Mouse (Mus musculus) ES-Bruce4 (cell line): ENCODE measurements around the gene Runx2. TPM values are rescaled to one million over a fixed set of nuclear protein-coding genes. Genes with fewer than 3 reads are reported as not detected.
A peak's percentile ranks its signal among the peaks of the same experiment; 100 is the strongest.

Experiments
- H3K27ac ChIP-seq: 2 replicates; pipeline ENCODE4 v1.5.1; 2012; ENCODE audit warnings: low read length, inconsistent platforms; ENCODE audit not compliant: insufficient read depth
- H3K27me3 ChIP-seq: 2 replicates; pipeline ENCODE4 v1.6.1; 2012; ENCODE audit warnings: mild to moderate bottlenecking, low read length, inconsistent platforms; ENCODE audit not compliant: control insufficient read depth, poor library complexity, insufficient read depth, severe bottlenecking
- H3K36me3 ChIP-seq: 2 replicates; pipeline ENCODE4 v1.6.1; 2012; ENCODE audit warnings: inconsistent platforms, mild to moderate bottlenecking, low read length, moderate library complexity; ENCODE audit not compliant: control insufficient read depth, poor library complexity, insufficient read depth, severe bottlenecking
- H3K4me1 ChIP-seq: one replicate; pipeline ENCODE4 v1.8.1; 2011; ENCODE audit warnings: low read length; ENCODE audit not compliant: control insufficient read depth, insufficient read depth
- H3K4me3 ChIP-seq: 2 replicates; pipeline ENCODE4 v1.5.1; 2011; ENCODE audit warnings: low read depth, mild to moderate bottlenecking, low read length
- H3K9ac ChIP-seq: 2 replicates; pipeline ENCODE4 v1.6.1; 2012; ENCODE audit warnings: low read depth, mild to moderate bottlenecking, inconsistent platforms; ENCODE audit not compliant: poor library complexity, severe bottlenecking
- H3K9me3 ChIP-seq: replicated peaks from 2 replicates; pipeline ENCODE4 v1.6.1; 2012; ENCODE audit warnings: mild to moderate bottlenecking, low read length, inconsistent platforms; ENCODE audit not compliant: control insufficient read depth, poor library complexity, insufficient read depth, severe bottlenecking
- CTCF ChIP-seq: IDR thresholded peaks from one replicate; pipeline ENCODE4 v1.8.1; 2011; ENCODE audit warnings: low read depth, low read length
- EP300 ChIP-seq: IDR thresholded peaks from 2 replicates; pipeline ENCODE4 v1.6.1; 2011; ENCODE audit warnings: low read depth, low read length; ENCODE audit not compliant: insufficient read depth
- POLR2A ChIP-seq: IDR thresholded peaks from one replicate; pipeline ENCODE4 v1.8.1; 2011; ENCODE audit warnings: low read length; ENCODE audit not compliant: insufficient read depth
- polyA plus RNA-seq: library from polyadenylated mRNA; stranded (reverse); fragments of >200 nt; gene quantifications from 2 replicates; pipeline ENCODE4 v1.2.4, GENCODE M21; 2011; ENCODE audit warnings: low read depth; ENCODE audit not compliant: missing spikeins, insufficient read depth, insufficient read length

The Runx2 gene
- polyA plus RNA-seq, 1 experiment: 0.39 TPM

DNA sequence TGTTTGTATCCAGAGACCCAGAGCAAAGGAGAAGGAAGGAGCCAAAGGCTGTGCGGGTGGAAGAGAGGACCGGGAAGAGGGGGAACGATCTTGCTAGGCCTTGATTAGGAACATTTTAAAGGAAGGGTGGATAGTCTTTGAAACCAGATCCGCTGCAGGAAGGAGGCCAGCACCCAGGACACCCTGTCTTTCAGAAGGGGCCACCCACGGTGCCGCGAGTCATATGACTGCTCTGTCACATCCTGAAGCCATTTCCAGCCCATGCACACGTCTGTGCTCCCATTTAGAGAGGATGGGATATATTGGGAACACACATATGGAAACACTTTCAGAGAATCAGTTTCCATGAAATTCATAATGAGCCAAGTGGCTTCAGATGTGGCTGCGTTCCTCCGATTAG is 196.4 kb downstream of the Runx2 start:
- no peak overlapping the region for H3K9ac ChIP-seq
- H3K9me3 ChIP-seq: no peaks in the 10 kb centered on the region
- no peaks in the 10 kb centered on the region for H3K4me1 ChIP-seq
- no peaks in the 10 kb centered on the region for H3K36me3 ChIP-seq
- no peak overlapping the region for H3K4me3 ChIP-seq
- TF ChIP-seq POLR2A (no peak), EP300 (no peak), CTCF (no peak)
- no peak overlapping the region for H3K27ac ChIP-seq
- H3K27me3 ChIP-seq: no peaks in the 10 kb centered on the region

DNA sequence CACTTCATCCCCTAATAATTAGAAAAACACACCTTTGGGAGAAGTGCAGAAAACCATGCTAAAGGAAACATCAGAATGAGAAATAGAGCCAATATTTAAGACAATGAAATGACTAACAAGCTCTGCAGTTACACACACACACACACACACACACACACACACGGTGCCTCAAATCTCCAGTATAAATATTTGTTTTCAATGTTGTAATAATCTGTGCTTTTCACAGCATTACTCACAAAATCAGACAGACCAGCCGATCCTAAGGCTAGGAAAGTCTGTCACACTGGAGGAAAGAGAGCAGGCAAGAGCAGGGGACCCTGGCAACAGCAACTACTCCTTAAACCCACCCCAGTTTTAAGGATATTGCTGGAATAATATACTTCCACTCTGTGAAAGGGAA is 196.9 kb downstream of the Runx2 start:
- no peak overlapping the region for H3K4me3 ChIP-seq
- TF ChIP-seq EP300 (no peak), POLR2A (no peak), CTCF (no peak)
- no peak overlapping the region for H3K9ac ChIP-seq
- no peaks in the 10 kb centered on the region for H3K36me3 ChIP-seq
- no peak overlapping the region for H3K27ac ChIP-seq
- H3K9me3 ChIP-seq: no peaks in the 10 kb centered on the region
- no peaks in the 10 kb centered on the region for H3K27me3 ChIP-seq
- no peaks in the 10 kb centered on the region for H3K4me1 ChIP-seq

DNA sequence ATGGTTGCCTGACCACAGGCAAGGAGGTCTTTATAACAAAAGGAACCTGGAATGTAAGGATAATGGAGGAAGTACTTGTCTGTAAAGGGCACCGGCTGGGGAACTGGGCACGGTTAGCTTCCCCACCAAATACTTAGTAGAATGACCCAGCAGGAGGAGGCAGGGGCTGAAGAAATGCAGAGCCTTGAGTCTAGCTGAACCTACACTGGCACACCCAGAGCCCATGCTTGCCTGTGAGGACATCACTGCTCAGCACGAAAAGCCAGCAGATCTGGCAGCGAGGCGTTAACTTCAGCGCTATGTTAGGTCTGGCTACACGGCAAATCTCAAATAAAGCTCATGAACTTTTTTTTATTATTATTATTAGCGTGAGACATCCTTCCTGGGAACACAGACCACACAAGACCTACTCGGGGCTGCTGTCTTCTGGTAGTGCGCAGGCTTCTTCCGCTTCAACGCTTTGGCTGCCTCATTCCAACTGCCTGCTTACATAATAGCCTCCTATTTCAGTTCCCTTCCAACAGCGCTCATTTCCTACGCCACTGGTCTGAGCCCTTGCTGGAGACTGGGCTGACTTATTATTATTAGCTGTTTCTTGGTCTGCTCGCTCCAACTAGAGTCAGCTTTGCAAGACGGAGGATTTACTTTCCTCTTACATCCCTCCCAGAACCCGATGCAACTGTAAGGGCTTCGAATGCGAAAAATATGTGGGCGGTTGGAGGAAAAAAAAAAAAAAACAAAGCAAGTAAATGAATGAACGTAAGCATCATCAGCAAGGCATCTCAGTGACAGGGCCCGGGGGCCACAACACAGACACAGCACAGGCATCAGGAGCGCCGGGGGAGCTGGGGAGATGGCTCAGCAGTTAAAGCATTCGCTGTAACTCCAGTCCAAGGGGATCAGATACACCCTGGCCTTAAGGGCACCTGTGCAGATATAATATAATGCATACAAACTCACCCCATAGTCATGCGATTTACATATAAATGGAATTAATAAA is 200.6 kb downstream of the Runx2 start:
- H3K36me3 ChIP-seq: no peaks in the 10 kb centered on the region
- H3K9ac ChIP-seq: no peak overlapping the region
- no peaks in the 10 kb centered on the region for H3K4me1 ChIP-seq
- TF ChIP-seq CTCF (no peak), POLR2A (no peak), EP300 (no peak)
- no peaks in the 10 kb centered on the region for H3K9me3 ChIP-seq
- no peak overlapping the region for H3K4me3 ChIP-seq
- H3K27ac ChIP-seq: no peak overlapping the region
- no peaks in the 10 kb centered on the region for H3K27me3 ChIP-seq

DNA sequence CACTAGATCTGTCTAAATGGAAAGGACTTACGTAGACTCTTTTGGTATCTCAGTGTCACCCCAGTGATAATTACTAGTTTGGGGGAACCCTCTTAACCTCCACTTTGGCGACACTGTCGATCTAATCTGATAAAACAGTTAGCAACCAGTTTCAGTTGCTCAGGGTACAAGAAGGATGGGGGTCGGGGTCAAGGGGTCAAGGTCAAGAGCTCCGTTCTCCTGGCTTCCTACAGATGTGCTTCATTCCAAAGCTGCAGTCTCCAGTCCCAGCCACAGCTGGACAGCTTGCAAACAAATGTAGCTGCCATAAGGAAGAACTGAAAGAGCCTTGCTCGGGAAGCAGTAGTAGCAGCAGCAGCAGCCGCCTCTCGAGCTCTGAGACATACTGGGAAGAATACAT is 202.0 kb downstream of the Runx2 start:
- no peaks in the 10 kb centered on the region for H3K4me1 ChIP-seq
- H3K27me3 ChIP-seq: no peaks in the 10 kb centered on the region
- H3K27ac ChIP-seq: no peak overlapping the region
- no peak overlapping the region for H3K4me3 ChIP-seq
- no peaks in the 10 kb centered on the region for H3K36me3 ChIP-seq
- no peak overlapping the region for H3K9ac ChIP-seq
- no peaks in the 10 kb centered on the region for H3K9me3 ChIP-seq
- TF ChIP-seq CTCF (no peak), EP300 (0 out of 2 replicates have a peak, but pooled peaks have one; percentile 25), POLR2A (no peak)

DNA sequence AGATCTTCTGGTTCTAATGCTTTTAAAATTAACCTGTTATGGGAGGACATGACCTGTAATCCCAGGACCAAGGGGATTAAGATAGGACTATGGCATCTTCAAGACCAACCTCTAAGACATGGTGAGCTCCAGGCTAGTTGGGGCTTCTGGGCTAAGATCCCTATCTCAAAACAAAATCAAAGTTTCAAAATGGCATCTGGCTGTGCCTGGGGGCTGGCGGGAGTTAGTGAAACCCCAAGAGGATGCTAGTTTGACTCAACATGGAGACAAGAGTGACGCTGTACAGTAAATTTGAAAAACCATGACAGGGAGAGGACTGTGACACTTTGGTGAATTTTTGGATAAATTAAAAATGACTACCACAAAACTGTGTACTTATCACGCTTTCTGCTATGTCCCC is 202.6 kb downstream of the Runx2 start:
- TF ChIP-seq POLR2A (no peak), CTCF (no peak), EP300 (no peak)

DNA sequence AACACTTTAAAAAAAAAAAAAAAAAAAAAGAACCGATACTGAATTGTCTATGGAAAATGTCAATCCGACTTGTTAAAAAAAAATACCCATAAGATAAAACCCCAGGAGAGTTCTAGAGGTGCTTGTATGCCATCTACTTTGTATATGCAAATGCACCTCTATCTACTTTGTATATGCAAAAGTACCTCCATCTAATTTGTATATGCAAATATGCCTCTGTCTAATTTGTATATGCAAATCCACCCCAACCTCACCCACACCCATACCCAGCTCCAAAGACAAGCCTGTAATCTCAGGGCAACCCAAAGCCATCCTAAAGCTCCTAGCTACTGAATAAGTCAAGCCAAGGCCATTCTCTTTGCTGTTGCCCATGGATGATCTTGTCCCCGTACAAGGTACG is 203.1 kb downstream of the Runx2 start:
- TF ChIP-seq EP300: no peak
- TF ChIP-seq CTCF: no peak
- no peak for TF ChIP-seq POLR2A
- H3K4me3 ChIP-seq: no peak overlapping the region
- H3K4me1 ChIP-seq: no peaks in the 10 kb centered on the region
- no peak overlapping the region for H3K27ac ChIP-seq
- H3K27me3 ChIP-seq: no peaks in the 10 kb centered on the region
- no peak overlapping the region for H3K9ac ChIP-seq
- no peaks in the 10 kb centered on the region for H3K9me3 ChIP-seq
- no peaks in the 10 kb centered on the region for H3K36me3 ChIP-seq

More for the DNA sequence above, 202.6 kb downstream of the Runx2 start:
- no peaks in the 10 kb centered on the region for H3K27me3 ChIP-seq
- H3K9me3 ChIP-seq: no peaks in the 10 kb centered on the region
- no peaks in the 10 kb centered on the region for H3K4me1 ChIP-seq
- H3K4me3 ChIP-seq: no peak overlapping the region
- H3K36me3 ChIP-seq: no peaks in the 10 kb centered on the region
- H3K27ac ChIP-seq: no peak overlapping the region
- no peak overlapping the region for H3K9ac ChIP-seq
